Mouse (Mus musculus): ENCODE data around the gene Wdr6. TPM values are rescaled to one million over a fixed set of nuclear protein-coding genes. Genes with fewer than 3 reads are reported as not detected.

Gene Wdr6
- polyA plus RNA-seq, 1 experiment from 2014 or later, result 78.9 TPM

MicroRNA genes within 50 kb of the gene (microRNA counts, 519-probe panel; counts per million panel counts)
- microRNA mmu-miR-191, result 2,903 counts per million, percentile 67 among the panel's probes with 10 or more counts
- 2,704 counts per million, percentile 58 among the panel's probes with 10 or more counts for microRNA mmu-miR-425

Small RNAs within 50 kb of the gene (microRNA-seq; reads per million reads assigned to microRNA genes)
- not detected for gene Gm24083 (ENCODE audit: borderline number of aligned reads)
- not detected for gene Mir191 (ENCODE audit: borderline number of aligned reads)
- gene Mir425 (ENCODE audit: borderline number of aligned reads), result 2,536 reads per million, percentile 83 among the genes with 10 or more reads in this experiment

Other genes starting within 250 kb of the Wdr6 start
- 671 and 689 TPM in 2 replicates for gene Gpx1, start 239.8 kb downstream of the Wdr6 start, polyA plus RNA-seq (2014; fragmentation: Nextera tagmentation; extraction: Ambion mirVana)
- 88.9 and 94.2 TPM in 2 replicates for gene Usp4, start 230.9 kb downstream of the Wdr6 start, polyA plus RNA-seq (2014; fragmentation: Nextera tagmentation; extraction: Ambion mirVana)
- gene 1700102P08Rik, start 185.9 kb downstream of the Wdr6 start, polyA plus RNA-seq (2014; fragmentation: Nextera tagmentation; extraction: Ambion mirVana), result 0.18 and 0.58 TPM in 2 replicates
- 1.1 and 1.5 TPM in 2 replicates for gene Ccdc36, start 150.3 kb downstream of the Wdr6 start, polyA plus RNA-seq (2014; fragmentation: Nextera tagmentation; extraction: Ambion mirVana)
- gene BC048562, start 142.3 kb downstream of the Wdr6 start, polyA plus RNA-seq (2014; fragmentation: Nextera tagmentation; extraction: Ambion mirVana), result not detected in 2 replicates
- 42.0 and 42.2 TPM in 2 replicates for gene Ccdc71, start 118.2 kb downstream of the Wdr6 start, polyA plus RNA-seq (2014; fragmentation: Nextera tagmentation; extraction: Ambion mirVana)
- 23.7 and 27.6 TPM in 2 replicates for gene Klhdc8b, start 117.2 kb downstream of the Wdr6 start, polyA plus RNA-seq (2014; fragmentation: Nextera tagmentation; extraction: Ambion mirVana)
- 63.8 and 67.2 TPM in 2 replicates for gene Lamb2, start 99.0 kb downstream of the Wdr6 start, polyA plus RNA-seq (2014; fragmentation: Nextera tagmentation; extraction: Ambion mirVana)
- gene Usp19, start 88.1 kb downstream of the Wdr6 start, polyA plus RNA-seq (2014; fragmentation: Nextera tagmentation; extraction: Ambion mirVana), result 57.6 and 57.8 TPM in 2 replicates
- 97.2 and 116 TPM in 2 replicates for gene Qars, start 71.0 kb downstream of the Wdr6 start, polyA plus RNA-seq (2014; fragmentation: Nextera tagmentation; extraction: Ambion mirVana)
- gene Qrich1, start 61.9 kb downstream of the Wdr6 start, polyA plus RNA-seq (2014; fragmentation: Nextera tagmentation; extraction: Ambion mirVana), result 110 and 126 TPM in 2 replicates
- gene Impdh2, start 18.5 kb downstream of the Wdr6 start, polyA plus RNA-seq (2014; fragmentation: Nextera tagmentation; extraction: Ambion mirVana), result 173 and 202 TPM in 2 replicates
- gene Ndufaf3, start 11.3 kb downstream of the Wdr6 start, polyA plus RNA-seq (2014; fragmentation: Nextera tagmentation; extraction: Ambion mirVana), result 59.6 and 61.9 TPM in 2 replicates
- 116 and 120 TPM in 2 replicates for gene Dalrd3, start 8.9 kb downstream of the Wdr6 start, polyA plus RNA-seq (2014; fragmentation: Nextera tagmentation; extraction: Ambion mirVana)
- 7.4 and 7.8 TPM in 2 replicates for gene P4htm, start 18.9 kb upstream of the Wdr6 start, polyA plus RNA-seq (2014; fragmentation: Nextera tagmentation; extraction: Ambion mirVana)
- gene Arih2, start 70.6 kb upstream of the Wdr6 start, polyA plus RNA-seq (2014; fragmentation: Nextera tagmentation; extraction: Ambion mirVana), result 36.4 and 39.5 TPM in 2 replicates
- 24.0 and 27.1 TPM in 2 replicates for gene Slc25a20, start 83.3 kb upstream of the Wdr6 start, polyA plus RNA-seq (2014; fragmentation: Nextera tagmentation; extraction: Ambion mirVana)
- 35.3 and 36.0 TPM in 2 replicates for gene Prkar2a, start 110.6 kb upstream of the Wdr6 start, polyA plus RNA-seq (2014; fragmentation: Nextera tagmentation; extraction: Ambion mirVana)
- 74.7 and 103 TPM in 2 replicates for gene Ip6k2, start 205.1 kb upstream of the Wdr6 start, polyA plus RNA-seq (2014; fragmentation: Nextera tagmentation; extraction: Ambion mirVana)
- gene Nckipsd, start 229.6 kb upstream of the Wdr6 start, polyA plus RNA-seq (2014; fragmentation: Nextera tagmentation; extraction: Ambion mirVana), result 12.2 and 16.8 TPM in 2 replicates
- gene Celsr3, start 247.6 kb upstream of the Wdr6 start, polyA plus RNA-seq (2014; fragmentation: Nextera tagmentation; extraction: Ambion mirVana), result 0.66 and 0.70 TPM in 2 replicates